Mouse (Mus musculus): ENCODE data around the gene Pwp2. TPM values are rescaled to one million over a fixed set of nuclear protein-coding genes. Genes with fewer than 3 reads are reported as not detected.

Pwp2 gene
- polyA plus RNA-seq, 1 experiment: 4.7 TPM

DNA sequence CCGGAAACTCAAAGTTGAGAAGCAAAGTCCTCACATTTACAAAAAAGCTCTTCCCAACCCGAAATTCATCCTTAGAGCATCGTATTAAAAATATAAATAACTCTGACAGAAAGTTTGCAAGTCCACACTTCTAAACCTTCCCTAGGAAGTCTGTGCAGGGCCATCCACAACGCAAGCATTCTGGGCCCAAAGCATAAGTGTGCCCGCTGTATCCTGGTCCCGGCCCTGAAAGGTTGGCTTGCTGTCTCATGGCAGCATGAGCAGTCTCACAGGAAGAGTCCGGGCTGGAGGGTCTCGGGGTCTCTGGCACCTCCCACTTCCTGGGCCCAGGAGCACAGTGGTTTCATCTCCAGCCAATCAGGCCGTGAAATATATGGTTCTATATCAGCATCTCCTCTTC is 13.4 kb downstream of the Pwp2 start:
- peaks cover 44% of the 10 kb centered on the region for H3K36me3 ChIP-seq (ENCODE audit: control insufficient read depth, insufficient read depth, low read length)

DNA sequence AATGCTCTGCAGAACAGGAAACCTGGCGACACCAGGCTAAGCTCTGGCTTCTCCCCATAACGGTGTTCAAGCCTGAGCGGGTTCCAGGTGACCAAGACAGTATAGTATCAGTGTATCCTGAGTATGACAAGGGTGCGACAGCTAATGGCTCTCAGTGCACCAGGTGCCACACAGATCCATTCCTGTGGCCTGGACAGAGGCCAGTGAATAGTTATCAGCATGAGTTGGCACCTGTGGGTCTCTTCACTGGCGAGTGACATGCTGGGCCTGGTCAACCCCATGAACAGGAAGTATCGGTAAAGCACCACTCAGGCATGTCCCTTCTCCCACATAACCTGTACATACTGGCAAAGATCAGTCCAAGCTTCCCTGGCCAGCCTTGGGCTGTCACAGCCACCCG is 13.9 kb downstream of the Pwp2 start:
- Histone ChIP-seq H3K27ac (ENCODE audit: insufficient read depth, low read depth, low read length) (no peak overlapping the region), H3K36me3 (ENCODE audit: control insufficient read depth, insufficient read depth, low read length) (peaks cover 41% of the 10 kb centered on the region), H3K4me3 (ENCODE audit: low read depth, low read length) (no peak overlapping the region), H3K4me1 (ENCODE audit: control insufficient read depth, insufficient read depth, insufficient read length, low read length) (peaks cover 6% of the 10 kb centered on the region; the same call in 1 of the 2 replicates), H3K27me3 (ENCODE audit: control insufficient read depth, insufficient read depth, low read length) (no peaks in the 10 kb centered on the region)
- 88% methylated on average over 7 of the region's 7 CpGs for WGBS
- TF ChIP-seq POLR2A (IDR thresholded peaks at IDR 0.05; ENCODE audit: low read depth, low read length): no peak
- no peak for TF ChIP-seq CTCF (IDR thresholded peaks at IDR 0.05; ENCODE audit: extremely low read depth, insufficient read length, insufficient replicate concordance, low read depth, low read length)

More for the DNA sequence above, 13.4 kb downstream of the Pwp2 start:
- TF ChIP-seq CTCF (IDR thresholded peaks at IDR 0.05; ENCODE audit: extremely low read depth, insufficient read length, insufficient replicate concordance, low read depth, low read length): no peak
- TF ChIP-seq POLR2A (IDR thresholded peaks at IDR 0.05; ENCODE audit: low read depth, low read length): no peak
- no peak overlapping the region for H3K4me3 ChIP-seq (ENCODE audit: low read depth, low read length)
- 93% methylated on average over 9 of the region's 9 CpGs for WGBS
- peaks cover 6% of the 10 kb centered on the region; the same call in 1 of the 2 replicates for H3K4me1 ChIP-seq (ENCODE audit: control insufficient read depth, insufficient read depth, insufficient read length, low read length)
- H3K27me3 ChIP-seq (ENCODE audit: control insufficient read depth, insufficient read depth, low read length): no peaks in the 10 kb centered on the region
- H3K27ac ChIP-seq (ENCODE audit: insufficient read depth, low read depth, low read length): no peak overlapping the region

DNA sequence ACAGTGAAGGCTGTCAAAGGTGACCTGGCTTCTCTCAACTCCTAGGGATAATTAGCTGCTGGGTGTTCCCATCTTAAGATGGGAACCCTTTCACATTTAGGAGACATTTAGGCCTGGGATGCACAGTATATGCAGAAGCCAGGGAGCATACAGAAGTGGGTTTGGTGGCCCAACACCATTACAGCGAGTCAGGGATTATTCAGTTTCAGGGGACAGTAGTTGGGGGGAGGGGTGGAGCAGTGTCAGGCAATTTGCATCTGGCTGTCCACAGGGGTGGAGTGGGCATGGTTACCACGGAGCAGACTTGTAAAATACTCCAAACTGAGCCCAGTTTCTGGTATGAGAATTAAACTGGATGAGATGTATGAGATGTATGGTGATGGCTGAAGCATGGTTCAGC is 14.5 kb downstream of the Pwp2 start:
- 62% methylated on average over 2 of the region's 2 CpGs for WGBS
- Histone ChIP-seq H3K27me3 (ENCODE audit: control insufficient read depth, insufficient read depth, low read length) (no peaks in the 10 kb centered on the region), H3K4me1 (ENCODE audit: control insufficient read depth, insufficient read depth, insufficient read length, low read length) (peaks cover 6% of the 10 kb centered on the region; the same call in 1 of the 2 replicates), H3K4me3 (ENCODE audit: low read depth, low read length) (no peak overlapping the region), H3K27ac (ENCODE audit: insufficient read depth, low read depth, low read length) (0 out of 2 replicates have a peak overlapping the region, but pooled peaks have one; percentile 18), H3K36me3 (ENCODE audit: control insufficient read depth, insufficient read depth, low read length) (peaks cover 37% of the 10 kb centered on the region)
- TF ChIP-seq CTCF (IDR thresholded peaks at IDR 0.05; ENCODE audit: extremely low read depth, insufficient read length, insufficient replicate concordance, low read depth, low read length) (no peak), POLR2A (IDR thresholded peaks at IDR 0.05; ENCODE audit: low read depth, low read length) (no peak)

DNA sequence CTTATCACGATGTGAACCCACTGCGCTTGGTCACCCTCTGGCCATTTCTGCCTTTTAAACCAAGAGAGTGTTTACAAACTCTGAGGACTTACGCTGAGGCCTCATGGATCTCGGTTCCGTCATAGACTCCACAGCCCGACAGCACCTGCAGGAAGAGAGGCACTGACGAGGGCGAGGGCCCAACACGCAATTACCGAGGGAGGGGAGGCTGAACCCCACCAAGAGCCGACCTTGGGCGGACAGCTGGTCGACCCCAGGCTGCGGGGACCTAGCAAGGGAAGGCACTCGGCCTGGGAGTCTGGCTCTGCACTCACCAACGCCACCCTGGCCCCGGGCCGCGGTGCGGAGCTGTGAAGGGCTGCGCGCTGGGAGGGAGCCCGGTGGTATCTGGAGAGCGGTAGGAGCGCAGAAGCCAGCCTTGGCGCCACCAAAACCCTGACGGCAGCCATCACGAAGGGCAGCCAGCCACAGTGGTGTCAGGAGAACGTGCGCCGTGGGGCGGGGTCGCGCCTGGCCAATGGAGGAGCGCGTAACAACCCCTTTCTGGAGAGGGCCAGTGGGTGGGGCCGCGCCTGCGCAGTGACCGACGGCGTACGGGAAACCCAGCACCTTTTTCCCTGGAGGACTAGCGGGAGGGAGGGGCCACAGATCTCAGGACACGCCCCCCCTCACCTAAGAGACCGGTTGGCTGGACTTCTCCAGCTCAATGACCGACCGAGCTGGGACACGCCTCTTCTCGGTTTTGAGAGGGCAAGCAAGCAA is 15.5 kb downstream of the Pwp2 start, which contains the start of gene D10Jhu81e:
D10Jhu81e (minus strand) TSS at position 502 of the 762 bp plus-strand sequence.
- Histone ChIP-seq H3K4me1 (ENCODE audit: control insufficient read depth, insufficient read depth, insufficient read length, low read length) (peaks cover 6% of the 10 kb centered on the region; the same call in 1 of the 2 replicates), H3K4me3 (ENCODE audit: low read depth, low read length) (peak within 1 kb of the TSS; percentile 72), H3K27me3 (ENCODE audit: control insufficient read depth, insufficient read depth, low read length) (no peaks in the 10 kb centered on the region), H3K27ac (ENCODE audit: insufficient read depth, low read depth, low read length) (peak within 1 kb of the TSS; percentile 18; the same call in 1 of the 2 replicates), H3K36me3 (ENCODE audit: control insufficient read depth, insufficient read depth, low read length) (peaks cover 34% of the 10 kb centered on the region)
- WGBS: 1% methylated on average over 50 of the region's 50 CpGs
- TF ChIP-seq POLR2A (IDR thresholded peaks at IDR 0.05; ENCODE audit: low read depth, low read length): peak; percentile 56
- TF ChIP-seq CTCF (IDR thresholded peaks at IDR 0.05; ENCODE audit: extremely low read depth, insufficient read length, insufficient replicate concordance, low read depth, low read length): no peak

DNA sequence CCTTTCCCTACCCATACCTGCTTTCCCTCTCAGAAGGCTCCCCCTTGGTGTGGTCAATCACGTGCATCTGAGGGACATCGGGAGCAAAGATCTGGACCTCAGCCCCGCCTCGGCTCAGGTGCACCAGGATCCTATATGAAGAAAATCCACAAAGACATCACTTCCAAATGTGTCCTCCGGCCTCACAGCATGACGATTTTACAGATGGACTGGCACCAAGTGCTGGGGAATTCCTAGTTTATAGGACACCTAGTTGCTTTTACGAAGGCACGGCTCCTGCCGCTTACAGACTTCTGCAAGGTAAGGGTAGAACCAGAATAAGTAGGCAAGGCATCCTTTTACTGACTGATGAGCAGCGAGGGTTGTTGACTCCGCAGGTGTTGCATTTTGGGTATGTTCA is 16.2 kb downstream of the Pwp2 start:
- Histone ChIP-seq H3K4me1 (ENCODE audit: control insufficient read depth, insufficient read depth, insufficient read length, low read length) (peaks cover 6% of the 10 kb centered on the region; the same call in 1 of the 2 replicates), H3K4me3 (ENCODE audit: low read depth, low read length) (peak overlapping the region; percentile 72), H3K36me3 (ENCODE audit: control insufficient read depth, insufficient read depth, low read length) (peaks cover 31% of the 10 kb centered on the region), H3K27ac (ENCODE audit: insufficient read depth, low read depth, low read length) (no peak overlapping the region), H3K27me3 (ENCODE audit: control insufficient read depth, insufficient read depth, low read length) (no peaks in the 10 kb centered on the region)
- TF ChIP-seq CTCF (IDR thresholded peaks at IDR 0.05; ENCODE audit: extremely low read depth, insufficient read length, insufficient replicate concordance, low read depth, low read length) (no peak), POLR2A (IDR thresholded peaks at IDR 0.05; ENCODE audit: low read depth, low read length) (no peak)
- WGBS: 38% methylated on average over 11 of the region's 11 CpGs

DNA sequence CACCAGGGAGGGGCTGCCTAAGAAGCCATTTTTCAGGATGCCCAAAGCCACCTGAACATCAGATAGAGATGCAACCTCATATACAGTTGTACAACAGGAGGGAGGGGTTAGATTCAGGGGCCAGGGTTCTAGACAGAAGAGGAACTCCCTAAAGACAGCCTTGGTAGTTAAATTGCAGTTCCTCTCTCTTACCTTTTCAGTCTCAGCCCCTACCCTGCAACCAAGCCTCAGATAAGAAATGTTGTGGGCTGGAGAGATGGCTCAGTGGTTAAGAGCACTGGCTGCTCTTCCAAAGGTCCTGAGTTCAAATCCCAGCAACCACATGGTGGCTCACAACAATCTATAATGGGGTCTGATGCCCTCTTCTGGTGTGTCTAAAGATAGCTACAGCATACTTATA is 17.2 kb downstream of the Pwp2 start:
- peaks cover 22% of the 10 kb centered on the region for H3K36me3 ChIP-seq (ENCODE audit: control insufficient read depth, insufficient read depth, low read length)
- TF ChIP-seq CTCF (IDR thresholded peaks at IDR 0.05; ENCODE audit: extremely low read depth, insufficient read length, insufficient replicate concordance, low read depth, low read length) (no peak), POLR2A (IDR thresholded peaks at IDR 0.05; ENCODE audit: low read depth, low read length) (no peak)
- H3K27ac ChIP-seq (ENCODE audit: insufficient read depth, low read depth, low read length): no peak overlapping the region
- no peak overlapping the region for H3K4me3 ChIP-seq (ENCODE audit: low read depth, low read length)
- H3K4me1 ChIP-seq (ENCODE audit: control insufficient read depth, insufficient read depth, insufficient read length, low read length): peaks cover 6% of the 10 kb centered on the region; the same call in 1 of the 2 replicates
- no peaks in the 10 kb centered on the region for H3K27me3 ChIP-seq (ENCODE audit: control insufficient read depth, insufficient read depth, low read length)

DNA sequence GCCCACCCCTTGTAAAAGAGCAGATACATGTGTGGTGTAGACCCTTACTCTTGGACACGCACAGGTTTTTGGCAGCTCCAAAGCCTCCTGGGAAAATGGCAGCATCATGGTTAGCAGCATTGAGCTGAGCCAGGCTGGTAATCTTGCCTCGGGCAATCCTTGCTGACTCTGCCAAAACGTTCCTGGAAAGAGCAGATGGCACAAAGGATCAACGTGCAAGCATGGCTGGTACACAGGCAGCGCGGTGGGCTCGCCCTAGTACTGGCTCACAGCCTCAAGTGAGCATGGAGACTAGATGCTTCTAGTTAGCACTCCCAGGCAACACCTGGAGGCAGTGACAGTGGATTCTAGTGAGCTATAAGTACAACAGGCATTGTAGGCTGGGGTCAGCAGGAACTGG is 17.6 kb downstream of the Pwp2 start:
- TF ChIP-seq CTCF (IDR thresholded peaks at IDR 0.05; ENCODE audit: extremely low read depth, insufficient read length, insufficient replicate concordance, low read depth, low read length): no peak
- no peak for TF ChIP-seq POLR2A (IDR thresholded peaks at IDR 0.05; ENCODE audit: low read depth, low read length)
- Histone ChIP-seq H3K27me3 (ENCODE audit: control insufficient read depth, insufficient read depth, low read length) (no peaks in the 10 kb centered on the region), H3K4me3 (ENCODE audit: low read depth, low read length) (no peak overlapping the region), H3K27ac (ENCODE audit: insufficient read depth, low read depth, low read length) (no peak overlapping the region), H3K36me3 (ENCODE audit: control insufficient read depth, insufficient read depth, low read length) (peaks cover 19% of the 10 kb centered on the region), H3K4me1 (ENCODE audit: control insufficient read depth, insufficient read depth, insufficient read length, low read length) (peaks cover 6% of the 10 kb centered on the region; the same call in 1 of the 2 replicates)
- 85% methylated on average over 7 of the region's 7 CpGs for WGBS

Measured in small intestine, adult 2 months (tissue).